Mouse (Mus musculus): ENCODE data around the gene Gsc2.

DNA sequence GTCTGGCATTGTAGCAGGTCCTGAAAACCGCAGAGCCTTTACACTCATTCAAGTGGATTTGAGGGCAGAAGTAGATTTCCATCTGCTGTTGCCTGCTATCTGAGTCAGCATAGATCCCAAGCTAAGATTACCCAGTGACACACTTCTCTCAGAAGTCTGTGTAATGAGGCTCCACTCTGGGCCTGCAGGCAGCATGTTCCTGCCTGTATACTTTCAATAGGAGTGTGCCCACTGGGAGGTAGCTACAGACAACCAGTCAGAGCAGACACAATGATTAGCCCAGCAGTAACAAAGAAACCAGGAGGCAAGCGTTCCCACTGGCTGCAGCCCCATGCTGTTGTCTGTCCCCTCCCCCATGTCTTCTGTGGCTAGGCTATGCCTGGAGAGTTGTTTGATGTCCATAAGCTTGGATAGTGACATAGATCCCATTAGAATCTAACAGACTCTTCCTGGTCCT is 34.6 kb upstream of the Gsc2 start:
- TF ChIP-seq POLR2A (IDR thresholded peaks at IDR 0.05; ENCODE audit: control insufficient read depth, extremely low read depth, insufficient read depth, low read length, poor library complexity) (no peak), CTCF (IDR thresholded peaks at IDR 0.05; ENCODE audit: borderline replicate concordance, control insufficient read depth, extremely low read depth, insufficient read depth, low read length, poor library complexity) (no peak)

Measured in thymus, adult 2 months (tissue).